Mouse (Mus musculus): ENCODE measurements around the gene Msl1. TPM values are rescaled to one million over a fixed set of nuclear protein-coding genes. Genes with fewer than 3 reads are reported as not detected.

The Msl1 gene
- polyA plus RNA-seq, 1 experiment from 2014 or later = 29.2 TPM

DNA sequence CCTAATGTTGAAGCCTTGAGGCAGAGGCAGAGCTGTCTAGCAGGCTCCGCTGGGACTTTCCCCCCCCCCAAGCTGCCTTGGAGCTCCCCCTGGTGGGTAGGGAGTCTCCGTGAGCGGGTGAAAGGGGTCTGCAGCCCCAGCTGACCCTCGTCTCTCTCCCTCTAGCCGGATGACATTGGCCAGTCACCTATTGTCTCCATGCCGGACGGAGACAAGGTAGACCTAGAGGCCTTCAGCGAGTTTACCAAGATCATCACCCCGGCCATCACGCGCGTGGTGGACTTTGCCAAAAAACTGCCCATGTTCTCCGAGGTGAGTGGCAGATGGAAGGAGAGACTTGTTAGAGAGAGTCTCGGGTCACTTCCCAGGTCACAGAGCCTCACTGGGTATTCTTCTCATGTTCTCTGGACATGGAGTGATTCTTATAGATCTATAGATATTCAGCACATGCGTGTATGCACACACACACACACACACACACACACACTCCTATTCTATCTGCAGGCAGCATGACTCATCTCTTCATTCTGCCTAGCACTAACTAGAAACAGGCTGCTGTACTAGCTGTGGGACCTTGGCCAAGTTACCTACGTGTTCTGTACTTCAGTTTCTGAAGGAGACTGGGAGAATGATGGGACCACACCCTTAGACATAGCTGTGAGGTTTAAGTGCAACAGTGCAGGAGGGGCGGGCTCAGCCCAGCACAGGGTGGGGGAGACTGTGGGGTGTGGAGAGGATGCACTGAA lies 32.4 kb upstream of the Msl1 start:
- 69% methylated on average over 17 of the region's 17 CpGs for WGBS

DNA sequence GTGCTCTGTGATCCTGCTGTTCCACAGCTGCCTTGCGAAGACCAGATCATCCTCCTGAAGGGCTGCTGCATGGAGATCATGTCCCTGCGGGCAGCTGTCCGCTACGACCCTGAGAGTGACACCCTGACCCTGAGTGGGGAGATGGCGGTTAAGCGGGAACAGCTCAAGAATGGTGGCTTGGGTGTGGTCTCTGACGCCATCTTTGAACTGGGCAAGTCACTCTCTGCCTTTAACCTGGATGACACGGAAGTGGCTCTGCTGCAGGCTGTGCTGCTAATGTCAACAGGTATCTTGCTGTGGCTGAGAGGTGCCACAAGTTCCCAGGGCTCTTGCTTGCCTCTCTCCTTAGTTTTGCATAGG lies 31.8 kb upstream of the Msl1 start:
- 86% methylated on average over 8 of the region's 8 CpGs for WGBS
- no peak overlapping the region for H3K9ac ChIP-seq (ENCODE audit: low read depth, low read length)
- no peak for ATAC-seq
- H3K4me2 ChIP-seq (ENCODE audit: low read length) = no peak overlapping the region
- H3K4me1 ChIP-seq (ENCODE audit: control insufficient read depth, insufficient read depth, low read length) = peaks cover 31% of the 10 kb centered on the region
- H3K36me3 ChIP-seq (ENCODE audit: control insufficient read depth, insufficient read depth, low read length) = peaks cover 43% of the 10 kb centered on the region
- no peaks in the 10 kb centered on the region for H3K27me3 ChIP-seq (ENCODE audit: control insufficient read depth, insufficient read depth, low read depth, low read length)
- no peak overlapping the region for H3K4me3 ChIP-seq (ENCODE audit: low read depth, low read length)
- H3K9me3 ChIP-seq (replicated peaks; ENCODE audit: control insufficient read depth, low read length, poor library complexity, severe bottlenecking) = no peaks in the 10 kb centered on the region
- no peak overlapping the region for H3K27ac ChIP-seq (ENCODE audit: low read length)

More for the DNA sequence above, 32.4 kb upstream of the Msl1 start:
- peaks cover 26% of the 10 kb centered on the region for H3K4me1 ChIP-seq (ENCODE audit: control insufficient read depth, insufficient read depth, low read length)
- H3K9ac ChIP-seq (ENCODE audit: low read depth, low read length) = no peak overlapping the region
- H3K9me3 ChIP-seq (replicated peaks; ENCODE audit: control insufficient read depth, low read length, poor library complexity, severe bottlenecking) = no peaks in the 10 kb centered on the region
- no peak overlapping the region for H3K4me3 ChIP-seq (ENCODE audit: low read depth, low read length)
- H3K27me3 ChIP-seq (ENCODE audit: control insufficient read depth, insufficient read depth, low read depth, low read length) = no peaks in the 10 kb centered on the region
- no peak overlapping the region for H3K4me2 ChIP-seq (ENCODE audit: low read length)
- peaks cover 39% of the 10 kb centered on the region for H3K36me3 ChIP-seq (ENCODE audit: control insufficient read depth, insufficient read depth, low read length)
- no peak for ATAC-seq
- no peak overlapping the region for H3K27ac ChIP-seq (ENCODE audit: low read length)

DNA sequence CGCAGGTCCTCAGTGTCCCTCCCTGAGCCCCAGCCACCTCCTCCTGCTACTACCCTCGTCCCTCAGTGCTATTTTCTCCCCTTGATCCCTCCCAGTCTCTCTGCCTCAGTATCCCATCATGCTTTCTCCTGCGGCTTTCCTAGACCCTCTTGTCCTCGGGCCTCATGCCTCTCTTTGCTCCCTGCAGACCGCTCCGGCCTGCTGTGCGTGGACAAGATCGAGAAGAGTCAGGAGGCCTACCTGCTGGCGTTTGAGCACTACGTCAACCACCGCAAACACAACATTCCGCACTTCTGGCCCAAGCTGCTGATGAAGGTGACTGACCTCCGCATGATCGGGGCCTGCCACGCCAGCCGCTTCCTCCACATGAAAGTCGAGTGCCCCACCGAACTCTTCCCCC lies 31.2 kb upstream of the Msl1 start:
- Histone ChIP-seq H3K9ac (ENCODE audit: low read depth, low read length) (no peak overlapping the region), H3K4me2 (ENCODE audit: low read length) (no peak overlapping the region), H3K4me3 (ENCODE audit: low read depth, low read length) (no peak overlapping the region), H3K9me3 (replicated peaks; ENCODE audit: control insufficient read depth, low read length, poor library complexity, severe bottlenecking) (no peaks in the 10 kb centered on the region), H3K4me1 (ENCODE audit: control insufficient read depth, insufficient read depth, low read length) (peaks cover 35% of the 10 kb centered on the region), H3K27ac (ENCODE audit: low read length) (no peak overlapping the region; the same call in 1 of the 2 replicates), H3K27me3 (ENCODE audit: control insufficient read depth, insufficient read depth, low read depth, low read length) (no peaks in the 10 kb centered on the region), H3K36me3 (ENCODE audit: control insufficient read depth, insufficient read depth, low read length) (peaks cover 48% of the 10 kb centered on the region)
- 82% methylated on average over 18 of the region's 18 CpGs for WGBS
- no peak for ATAC-seq

GRCm38 (mm10) chr11:98764746-98765145 lies 30.6 kb upstream of the Msl1 start:
- H3K9ac ChIP-seq (ENCODE audit: low read depth, low read length) = no peak overlapping the region
- no peaks in the 10 kb centered on the region for H3K27me3 ChIP-seq (ENCODE audit: control insufficient read depth, insufficient read depth, low read depth, low read length)
- H3K9me3 ChIP-seq (replicated peaks; ENCODE audit: control insufficient read depth, low read length, poor library complexity, severe bottlenecking) = no peaks in the 10 kb centered on the region
- no peak overlapping the region for H3K4me2 ChIP-seq (ENCODE audit: low read length)
- H3K27ac ChIP-seq (ENCODE audit: low read length) = no peak overlapping the region; the same call in 1 of the 2 replicates
- no peak overlapping the region for H3K4me3 ChIP-seq (ENCODE audit: low read depth, low read length)
- H3K36me3 ChIP-seq (ENCODE audit: control insufficient read depth, insufficient read depth, low read length) = peaks cover 53% of the 10 kb centered on the region
- no peak for ATAC-seq
- H3K4me1 ChIP-seq (ENCODE audit: control insufficient read depth, insufficient read depth, low read length) = peaks cover 35% of the 10 kb centered on the region

DNA sequence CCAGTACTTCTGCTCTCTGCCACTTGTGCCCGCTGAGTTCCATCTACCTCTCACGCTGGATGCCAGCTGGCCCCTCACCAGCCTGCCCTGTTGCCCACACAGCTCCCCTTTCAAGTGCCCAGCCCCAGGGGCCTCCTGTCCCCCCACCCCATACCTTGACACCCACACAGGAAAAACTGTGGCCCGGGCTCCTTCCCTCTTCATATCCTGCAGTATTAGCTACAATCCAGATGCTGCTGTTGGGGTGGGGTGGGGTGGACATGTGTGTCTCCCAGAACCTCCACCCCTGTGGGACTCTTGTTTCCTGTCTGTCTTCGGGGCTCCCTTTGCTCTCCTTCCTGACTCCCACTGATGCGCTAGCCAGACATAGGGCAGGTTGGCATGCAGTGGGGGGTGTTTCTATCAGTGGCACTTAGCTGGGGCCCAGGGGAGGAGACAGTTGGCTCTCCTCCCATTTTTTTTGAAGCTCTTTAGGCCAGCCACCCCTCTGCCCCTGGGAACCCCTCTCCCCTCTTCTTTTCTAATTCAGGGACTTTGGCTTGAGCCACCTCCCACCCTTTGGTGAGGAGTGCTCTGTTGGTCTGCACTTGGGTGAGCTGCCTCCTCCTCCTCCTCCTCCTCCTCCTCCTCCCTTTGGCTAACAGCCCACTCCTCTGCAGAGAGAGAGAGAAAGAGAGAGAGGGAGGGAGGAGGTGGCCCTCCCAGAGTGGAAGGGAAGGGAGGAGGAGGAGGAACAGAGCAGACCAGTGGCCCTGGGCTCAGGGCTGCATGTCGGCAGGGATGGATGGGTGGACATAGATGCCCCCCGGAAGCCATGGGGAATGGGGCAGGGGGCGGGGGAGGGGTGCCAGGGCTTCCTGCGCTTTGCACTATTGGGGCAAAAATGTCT lies 29.7 kb upstream of the Msl1 start:
- H3K36me3 ChIP-seq (ENCODE audit: control insufficient read depth, insufficient read depth, low read length) = peaks cover 50% of the 10 kb centered on the region
- no peaks in the 10 kb centered on the region for H3K9me3 ChIP-seq (replicated peaks; ENCODE audit: control insufficient read depth, low read length, poor library complexity, severe bottlenecking)
- peak overlapping the region; percentile 20; the same call in 1 of the 2 replicates for H3K9ac ChIP-seq (ENCODE audit: low read depth, low read length)
- no peaks in the 10 kb centered on the region for H3K27me3 ChIP-seq (ENCODE audit: control insufficient read depth, insufficient read depth, low read depth, low read length)
- H3K27ac ChIP-seq (ENCODE audit: low read length) = peak overlapping the region; percentile 49
- 33% methylated on average over 7 of the region's 9 CpGs for WGBS
- ATAC-seq = no peak
- peaks cover 35% of the 10 kb centered on the region for H3K4me1 ChIP-seq (ENCODE audit: control insufficient read depth, insufficient read depth, low read length)
- no peak overlapping the region for H3K4me3 ChIP-seq (ENCODE audit: low read depth, low read length)
- no peak overlapping the region for H3K4me2 ChIP-seq (ENCODE audit: low read length)

GRCm38 (mm10) chr11:98766346-98766745 lies 29.0 kb upstream of the Msl1 start:
- peaks cover 35% of the 10 kb centered on the region for H3K4me1 ChIP-seq (ENCODE audit: control insufficient read depth, insufficient read depth, low read length)
- no peak overlapping the region; the same call in 1 of the 2 replicates for H3K9ac ChIP-seq (ENCODE audit: low read depth, low read length)
- peaks cover 50% of the 10 kb centered on the region for H3K36me3 ChIP-seq (ENCODE audit: control insufficient read depth, insufficient read depth, low read length)
- H3K4me3 ChIP-seq (ENCODE audit: low read depth, low read length) = no peak overlapping the region
- WGBS = 26% methylated on average over 2 of the region's 2 CpGs
- no peak overlapping the region for H3K4me2 ChIP-seq (ENCODE audit: low read length)
- H3K9me3 ChIP-seq (replicated peaks; ENCODE audit: control insufficient read depth, low read length, poor library complexity, severe bottlenecking) = no peaks in the 10 kb centered on the region
- no peak for ATAC-seq
- H3K27ac ChIP-seq (ENCODE audit: low read length) = peak overlapping the region; percentile 47; the same call in 1 of the 2 replicates
- no peaks in the 10 kb centered on the region for H3K27me3 ChIP-seq (ENCODE audit: control insufficient read depth, insufficient read depth, low read depth, low read length)

GRCm38 (mm10) chr11:98766816-98767215 lies 28.5 kb upstream of the Msl1 start:
- ATAC-seq = 0 out of 2 replicates have a peak, but pooled peaks have one; percentile 15

GRCm38 (mm10) chr11:98767276-98767675 lies 28.0 kb upstream of the Msl1 start:
- Histone ChIP-seq H3K27ac (ENCODE audit: low read length) (peak overlapping the region; percentile 28; the same call in 1 of the 2 replicates), H3K4me1 (ENCODE audit: control insufficient read depth, insufficient read depth, low read length) (peaks cover 35% of the 10 kb centered on the region), H3K4me2 (ENCODE audit: low read length) (no peak overlapping the region), H3K27me3 (ENCODE audit: control insufficient read depth, insufficient read depth, low read depth, low read length) (no peaks in the 10 kb centered on the region), H3K4me3 (ENCODE audit: low read depth, low read length) (no peak overlapping the region), H3K9me3 (replicated peaks; ENCODE audit: control insufficient read depth, low read length, poor library complexity, severe bottlenecking) (no peaks in the 10 kb centered on the region), H3K36me3 (ENCODE audit: control insufficient read depth, insufficient read depth, low read length) (peaks cover 41% of the 10 kb centered on the region), H3K9ac (ENCODE audit: low read depth, low read length) (peak overlapping the region; percentile 38; the same call in 1 of the 2 replicates)
- ATAC-seq = no peak; the same call in 1 of the 2 replicates
- 20% methylated on average over 9 of the region's 9 CpGs for WGBS

More at GRCm38 (mm10) chr11:98766816-98767215, 28.5 kb upstream of the Msl1 start:
- H3K4me1 ChIP-seq (ENCODE audit: control insufficient read depth, insufficient read depth, low read length) = peaks cover 35% of the 10 kb centered on the region
- H3K9me3 ChIP-seq (replicated peaks; ENCODE audit: control insufficient read depth, low read length, poor library complexity, severe bottlenecking) = no peaks in the 10 kb centered on the region
- H3K27ac ChIP-seq (ENCODE audit: low read length) = peak overlapping the region; percentile 47; the same call in 1 of the 2 replicates
- H3K27me3 ChIP-seq (ENCODE audit: control insufficient read depth, insufficient read depth, low read depth, low read length) = no peaks in the 10 kb centered on the region
- peak overlapping the region; percentile 30; the same call in 1 of the 2 replicates for H3K9ac ChIP-seq (ENCODE audit: low read depth, low read length)
- no peak overlapping the region for H3K4me3 ChIP-seq (ENCODE audit: low read depth, low read length)
- no peak overlapping the region for H3K4me2 ChIP-seq (ENCODE audit: low read length)
- peaks cover 45% of the 10 kb centered on the region for H3K36me3 ChIP-seq (ENCODE audit: control insufficient read depth, insufficient read depth, low read length)
- 37% methylated on average over 5 of the region's 5 CpGs for WGBS

Measured in midbrain, embryonic 16.5 days (tissue).